Mouse (Mus musculus): ENCODE results near the gene Ccdc177. TPM values are rescaled to one million over a fixed set of nuclear protein-coding genes. Genes with fewer than 3 reads are reported as not detected.

The Ccdc177 gene
- total and polyA plus RNA-seq, 3 experiments = not detected

DNA sequence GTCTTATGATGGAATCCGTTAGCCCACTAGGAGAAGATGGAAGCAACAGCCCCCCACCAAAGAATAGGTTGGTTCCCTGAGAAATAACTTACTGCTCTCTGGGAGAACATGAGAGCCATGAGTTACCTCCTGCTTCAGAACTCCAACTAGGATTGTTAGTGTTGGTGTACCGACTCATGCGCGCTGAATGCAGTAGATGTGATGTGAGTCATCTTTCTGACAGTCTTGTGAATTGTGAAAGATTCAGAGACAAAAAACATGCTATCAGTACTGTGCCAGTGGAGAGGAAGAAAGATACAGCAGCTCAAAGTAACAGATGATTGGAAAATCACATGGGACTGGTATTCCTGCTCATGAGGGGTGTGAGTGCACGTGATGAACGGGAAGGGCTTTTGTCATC is 8.9 kb downstream of the Ccdc177 start:
- no peak for TF ChIP-seq CHD1 (IDR thresholded peaks at IDR 0.05; ENCODE audit: low read depth, low read length)
- no peak for TF ChIP-seq JUN (IDR thresholded peaks at IDR 0.05; ENCODE audit: insufficient read depth, low read depth, low read length)
- TF ChIP-seq MYC (IDR thresholded peaks at IDR 0.05; ENCODE audit: low read depth, low read length) = no peak
- no peak for TF ChIP-seq ELF1 (IDR thresholded peaks at IDR 0.05; ENCODE audit: low read depth, low read length)
- TF ChIP-seq SMC3 (IDR thresholded peaks at IDR 0.05; ENCODE audit: low read depth, low read length) = no peak
- TF ChIP-seq ZC3H11A (IDR thresholded peaks at IDR 0.05; ENCODE audit: low read depth, low read length) = no peak
- TF ChIP-seq ZKSCAN1 (IDR thresholded peaks at IDR 0.05; ENCODE audit: borderline replicate concordance, low read depth, low read length) = no peak
- TF ChIP-seq USF1 (IDR thresholded peaks at IDR 0.05; ENCODE audit: low read depth, low read length) = no peak

DNA sequence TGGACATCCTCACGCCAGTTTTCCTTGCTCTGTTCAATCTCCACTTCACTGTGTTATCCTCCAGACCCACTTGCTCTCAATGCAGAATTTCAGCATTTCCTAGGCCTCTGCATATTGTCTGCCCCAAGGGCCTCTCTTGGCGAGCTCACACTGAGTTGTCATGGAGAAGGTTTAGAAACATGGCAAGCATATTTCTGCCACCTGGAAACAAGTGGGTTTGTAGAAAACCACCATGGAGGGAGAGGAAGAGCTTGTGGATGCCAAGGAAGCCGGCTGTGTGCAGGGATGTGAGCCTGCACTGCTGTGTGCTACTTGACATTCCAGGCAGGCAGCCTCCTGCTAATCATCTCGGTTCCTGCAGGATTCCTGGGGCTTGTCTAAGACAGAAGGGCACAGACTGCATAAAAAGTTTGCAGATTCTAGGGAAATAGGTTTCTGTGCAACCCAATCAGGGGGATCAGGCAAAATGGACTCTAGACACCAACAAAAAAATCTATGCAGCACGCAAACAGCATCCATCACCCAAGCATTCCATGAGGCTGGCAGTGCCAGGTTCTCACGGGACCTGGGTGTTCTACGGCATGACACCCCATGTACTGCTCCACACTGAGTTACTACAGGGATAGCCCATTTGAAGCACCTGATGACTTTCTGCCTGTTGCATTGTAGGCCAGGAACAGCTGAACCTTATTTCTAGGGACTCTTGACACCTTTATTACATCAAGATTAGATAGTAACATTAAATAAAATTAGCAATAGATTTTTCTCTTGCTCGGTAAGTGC is 14.3 kb downstream of the Ccdc177 start:
- no peak for DNase-seq (ENCODE audit: extremely low read depth)
- Histone ChIP-seq H3K4me2 (ENCODE audit: insufficient read depth, low read depth, poor library complexity, severe bottlenecking) (no peak overlapping the region), H3K4me1 (ENCODE audit: control insufficient read depth in 1 of 2, insufficient read depth in 2 of 2) (no peaks in the 10 kb centered on the region), H3K9ac (ENCODE audit: insufficient read depth, low read depth) (no peak overlapping the region), H3K9me3 (replicated peaks; ENCODE audit: low read length) (peaks cover 4% of the 10 kb centered on the region), H3K36me3 (replicated peaks in 1 of 2; ENCODE audit: control insufficient read depth in 1 of 2, insufficient read depth in 1 of 2, low read length in 1 of 2) (no peaks in the 10 kb centered on the region), H3K27me3 (replicated peaks) (peaks cover 80% of the 10 kb centered on the region), H3K4me3 (replicated peaks in 1 of 3; ENCODE audit: low read depth in 2 of 3, low read length in 2 of 3, poor library complexity in 1 of 3) (no peak overlapping the region), H3K27ac (ENCODE audit: insufficient read depth, low read depth) (no peak overlapping the region), H3K79me2 (replicated peaks; ENCODE audit: control insufficient read depth, extremely low read depth, insufficient read depth, poor library complexity, severe bottlenecking) (no peaks in the 10 kb centered on the region)
- TF ChIP-seq EP300 (IDR thresholded peaks at IDR 0.05; ENCODE audit: low read length) (no peak), NELFE (IDR thresholded peaks at IDR 0.05; ENCODE audit: low read depth, low read length) (no peak), ZKSCAN1 (IDR thresholded peaks at IDR 0.05; ENCODE audit: borderline replicate concordance, low read depth, low read length) (no peak), MEF2A (IDR thresholded peaks at IDR 0.05; ENCODE audit: borderline replicate concordance, low read depth, low read length) (no peak), IRF4 (IDR thresholded peaks at IDR 0.05; ENCODE audit: low read depth, low read length) (no peak), POLR2AphosphoS2 (IDR thresholded peaks at IDR 0.05; ENCODE audit: low read depth, low read length) (no peak), BHLHE40 (IDR thresholded peaks at IDR 0.05; ENCODE audit: low read depth, low read length) (no peak), JUND (conservative IDR thresholded peaks at IDR 0.05; ENCODE audit: low read depth, low read length) (no peak), GABPA (IDR thresholded peaks at IDR 0.05; ENCODE audit: insufficient replicate concordance, low read depth, low read length) (no peak), USF2 (conservative IDR thresholded peaks at IDR 0.05; ENCODE audit: low read depth, low read length) (no peak), ETS1 (conservative IDR thresholded peaks at IDR 0.05; ENCODE audit: low read depth, low read length) (no peak), SIN3A (IDR thresholded peaks at IDR 0.05; ENCODE audit: low read length) (no peak), TBP (conservative IDR thresholded peaks at IDR 0.05; ENCODE audit: low read depth, low read length) (no peak), MYC (IDR thresholded peaks at IDR 0.05; ENCODE audit: low read depth, low read length) (no peak), UBTF (IDR thresholded peaks at IDR 0.05; ENCODE audit: low read depth, low read length) (no peak), RCOR1 (conservative IDR thresholded peaks at IDR 0.05; ENCODE audit: low read depth, low read length) (no peak), CHD1 (IDR thresholded peaks at IDR 0.05; ENCODE audit: low read depth, low read length) (no peak), RAD21 (IDR thresholded peaks at IDR 0.05; ENCODE audit: low read depth, low read length) (no peak), ZC3H11A (IDR thresholded peaks at IDR 0.05; ENCODE audit: low read depth, low read length) (no peak), MXI1 (IDR thresholded peaks at IDR 0.05; ENCODE audit: low read depth, low read length) (no peak)
- in situ Hi-C loops (cut with MboI; ENCODE audit: low pct_ligation_motif_present, low pct_unique_long_range_greater_than_20kb, low sequenced_read_pairs) = no loop called here
- dilution Hi-C loops (cut with MboI; ENCODE audit: extremely low pct_ligation_motif_present, extremely low pct_unique_long_range_greater_than_20kb, low sequenced_read_pairs) = no loop called here

More for the DNA sequence above, 8.9 kb downstream of the Ccdc177 start:
- no peaks in the 10 kb centered on the region for H3K4me1 ChIP-seq (ENCODE audit: control insufficient read depth in 1 of 2, insufficient read depth in 2 of 2)
- H3K9ac ChIP-seq (ENCODE audit: insufficient read depth, low read depth) = no peak overlapping the region
- dilution Hi-C loops (cut with MboI; ENCODE audit: extremely low pct_ligation_motif_present, extremely low pct_unique_long_range_greater_than_20kb, low sequenced_read_pairs) (no loop called here), in situ Hi-C loops (cut with MboI; ENCODE audit: low pct_ligation_motif_present, low pct_unique_long_range_greater_than_20kb, low sequenced_read_pairs) (no loop called here)
- H3K27me3 ChIP-seq (replicated peaks) = peaks cover 60% of the 10 kb centered on the region
- no peak overlapping the region for H3K4me3 ChIP-seq (replicated peaks in 1 of 3; ENCODE audit: low read depth in 2 of 3, low read length in 2 of 3, poor library complexity in 1 of 3)
- H3K27ac ChIP-seq (ENCODE audit: insufficient read depth, low read depth) = no peak overlapping the region
- no peak overlapping the region for H3K4me2 ChIP-seq (ENCODE audit: insufficient read depth, low read depth, poor library complexity, severe bottlenecking)
- H3K36me3 ChIP-seq (replicated peaks in 1 of 2; ENCODE audit: control insufficient read depth in 1 of 2, insufficient read depth in 1 of 2, low read length in 1 of 2) = no peaks in the 10 kb centered on the region
- no peaks in the 10 kb centered on the region for H3K79me2 ChIP-seq (replicated peaks; ENCODE audit: control insufficient read depth, extremely low read depth, insufficient read depth, poor library complexity, severe bottlenecking)
- no peaks in the 10 kb centered on the region for H3K9me3 ChIP-seq (replicated peaks; ENCODE audit: low read length)
- no peak for DNase-seq (ENCODE audit: extremely low read depth)

Measured in CH12.LX (cell line).